Mouse (Mus musculus): ENCODE results near the gene Cyth3. TPM values are rescaled to one million over a fixed set of nuclear protein-coding genes. Genes with fewer than 3 reads are reported as not detected.

Cyth3 gene
- total RNA-seq, 2 experiments from 2014 or later = 195 to 200 TPM

- no peak for DNase-seq (ENCODE audit: low spot score in 2 of 2)
Measured at GRCm38 (mm10) chr5:143665561-143665960, 43.3 kb downstream of the Cyth3 start.

GRCm38 (mm10) chr5:143666015-143666414 lies 43.8 kb downstream of the Cyth3 start:
- DNase-seq (ENCODE audit: low spot score in 2 of 2) = no peak

- no peak for DNase-seq (ENCODE audit: low spot score in 2 of 2)
Measured at GRCm38 (mm10) chr5:143668884-143669283, 46.6 kb downstream of the Cyth3 start.

GRCm38 (mm10) chr5:143669393-143669792 lies 47.1 kb downstream of the Cyth3 start:
- DNase-seq (ENCODE audit: low spot score in 2 of 2) = no peak

GRCm38 (mm10) chr5:143669839-143670238 lies 47.6 kb downstream of the Cyth3 start:
- no peak for DNase-seq (ENCODE audit: low spot score in 2 of 2)

GRCm38 (mm10) chr5:143670740-143671415 lies 48.6 kb downstream of the Cyth3 start:
- no peak for DNase-seq (ENCODE audit: low spot score in 2 of 2)

- DNase-seq (ENCODE audit: low spot score in 2 of 2) = no peak
Measured at GRCm38 (mm10) chr5:143674576-143674975, 52.3 kb downstream of the Cyth3 start.

- DNase-seq (ENCODE audit: low spot score in 2 of 2) = no peak
Measured at GRCm38 (mm10) chr5:143676218-143676985, 54.2 kb downstream of the Cyth3 start.

- DNase-seq (ENCODE audit: low spot score in 2 of 2) = no peak
Measured at GRCm38 (mm10) chr5:143677363-143677762, 55.1 kb downstream of the Cyth3 start.

- DNase-seq (ENCODE audit: low spot score in 2 of 2) = no peak
Measured at GRCm38 (mm10) chr5:143678634-143679271, 56.5 kb downstream of the Cyth3 start.

GRCm38 (mm10) chr5:143679654-143680053 lies 57.4 kb downstream of the Cyth3 start:
- DNase-seq (ENCODE audit: low spot score in 2 of 2) = no peak

- DNase-seq (ENCODE audit: low spot score in 2 of 2) = no peak
Measured at GRCm38 (mm10) chr5:143683696-143684095, 61.4 kb downstream of the Cyth3 start.

- no peak for DNase-seq (ENCODE audit: low spot score in 2 of 2)
Measured at GRCm38 (mm10) chr5:143684911-143685390, 62.7 kb downstream of the Cyth3 start.

- DNase-seq (ENCODE audit: low spot score in 2 of 2) = no peak
Measured at GRCm38 (mm10) chr5:143686456-143686855, 64.2 kb downstream of the Cyth3 start.

- DNase-seq (ENCODE audit: low spot score in 2 of 2) = no peak
Measured at GRCm38 (mm10) chr5:143687589-143687988, 65.3 kb downstream of the Cyth3 start.

GRCm38 (mm10) chr5:143690392-143690791 lies 68.1 kb downstream of the Cyth3 start:
- DNase-seq (ENCODE audit: low spot score in 2 of 2) = no peak

GRCm38 (mm10) chr5:143690926-143691325 lies 68.7 kb downstream of the Cyth3 start:
- no peak for DNase-seq (ENCODE audit: low spot score in 2 of 2)

- no peak for DNase-seq (ENCODE audit: low spot score in 2 of 2)
Measured at GRCm38 (mm10) chr5:143696323-143696722, 74.1 kb downstream of the Cyth3 start.

- no peak for DNase-seq (ENCODE audit: low spot score in 2 of 2)
Measured at GRCm38 (mm10) chr5:143698454-143698853, 76.2 kb downstream of the Cyth3 start.

- DNase-seq (ENCODE audit: low spot score in 2 of 2) = no peak
Measured at GRCm38 (mm10) chr5:143700247-143700646, 78.0 kb downstream of the Cyth3 start.

- no peak for DNase-seq (ENCODE audit: low spot score in 2 of 2)
Measured at GRCm38 (mm10) chr5:143701074-143701473, 78.8 kb downstream of the Cyth3 start.
